Mouse (Mus musculus) right cerebral cortex, postnatal 25 days (tissue): ENCODE results near the gene Dnttip2.

ENCODE experiments used
- DNase-seq: peaks from one replicate; pipeline ENCODE4 v3.0.0; 2022

The Dnttip2 gene

GRCm38 (mm10) chr3:122333902-122334301, 59.7 kb downstream of the Dnttip2 start:
- no peak for DNase-seq

- DNase-seq: no peak
Observed at GRCm38 (mm10) chr3:122334375-122334774, 60.2 kb downstream of the Dnttip2 start.
